Mouse (Mus musculus) neutrophil, adult 5-6 weeks (primary cell): ENCODE data around the gene Defb47. TPM values are rescaled to one million over a fixed set of nuclear protein-coding genes. Genes with fewer than 3 reads are reported as not detected.

Experiments used
- ATAC-seq: fragments of 151-379, 151-347 bp; 2 replicates; pipeline ENCODE4 v1.8.0; 2017; ENCODE audit warnings: mild to moderate bottlenecking, moderate TSS enrichment; ENCODE audit not compliant: insufficient number of reproducible peaks, poor library complexity, low FRiP score, severe bottlenecking; ENCODE audit errors: extremely low read depth
- total RNA-seq: library from RNA; stranded (forward); fragments of 200-1000 nt; gene quantifications from 2 replicates; pipeline ENCODE4 v1.2.3, GENCODE M21; 2017

Defb47 gene
- not detected in 2 replicates for total RNA-seq

DNA sequence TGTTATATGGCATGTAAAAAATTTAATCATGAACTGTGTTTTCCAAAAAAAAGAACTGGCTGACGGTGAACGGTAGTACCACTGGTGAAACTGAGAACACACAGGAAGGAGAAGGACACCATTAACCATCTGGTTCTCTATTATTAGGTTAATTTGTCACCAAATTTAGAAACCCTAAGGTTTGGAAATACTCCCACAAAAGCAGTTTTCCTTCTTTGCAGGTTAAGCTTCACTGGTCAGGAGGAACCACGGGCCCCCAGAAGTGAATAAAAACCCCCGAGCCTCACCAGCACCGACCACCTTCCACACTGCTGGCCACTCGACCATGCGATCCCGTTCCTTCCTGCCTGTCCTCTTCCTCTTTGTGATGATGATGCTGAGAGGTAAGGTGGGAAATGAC is at the start of gene Defb47:
TSS of gene Defb47 (plus strand) at position 301 of the 400 bp plus-strand sequence.
- ATAC-seq, result no peak

DNA sequence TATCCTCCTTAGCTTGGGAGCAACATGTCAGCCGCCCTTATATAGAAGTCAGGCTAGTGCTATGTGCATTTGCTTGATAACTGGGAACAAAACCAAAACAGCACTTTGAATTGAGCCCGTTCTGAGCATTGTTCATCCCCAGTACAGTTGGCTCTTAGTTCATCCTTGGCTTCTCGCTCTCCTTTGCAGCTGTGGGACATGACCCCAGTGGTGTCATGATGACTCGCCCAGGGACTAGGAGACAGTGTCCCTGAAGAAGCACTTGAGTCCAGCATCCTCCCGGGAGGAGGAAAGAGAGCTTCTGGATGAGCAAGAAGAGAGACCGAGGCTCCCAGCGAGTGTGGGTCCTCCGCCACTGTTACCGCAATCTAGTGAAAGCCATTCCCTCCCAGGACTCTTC is 41.8 kb upstream of the Defb47 start:
- ATAC-seq, result no peak

GRCm38 (mm10) chr14:62963632-62964031 is 34.2 kb upstream of the Defb47 start:
- no peak for ATAC-seq

- no peak for ATAC-seq
Measured at GRCm38 (mm10) chr14:62965342-62965741, 32.5 kb upstream of the Defb47 start.

- no peak for ATAC-seq
Measured at GRCm38 (mm10) chr14:62965811-62966520, 31.9 kb upstream of the Defb47 start.

- ATAC-seq, result no peak
Measured at GRCm38 (mm10) chr14:62975046-62975445, 22.8 kb upstream of the Defb47 start.

- ATAC-seq, result no peak
Measured at GRCm38 (mm10) chr14:62979815-62980214, 18.1 kb upstream of the Defb47 start.

- no peak for ATAC-seq
Measured at GRCm38 (mm10) chr14:62984410-62984809, 13.5 kb upstream of the Defb47 start, which contains the start of gene Defb48. Gene Defb48, minus strand, starts transcription at chr14:62984510.

DNA sequence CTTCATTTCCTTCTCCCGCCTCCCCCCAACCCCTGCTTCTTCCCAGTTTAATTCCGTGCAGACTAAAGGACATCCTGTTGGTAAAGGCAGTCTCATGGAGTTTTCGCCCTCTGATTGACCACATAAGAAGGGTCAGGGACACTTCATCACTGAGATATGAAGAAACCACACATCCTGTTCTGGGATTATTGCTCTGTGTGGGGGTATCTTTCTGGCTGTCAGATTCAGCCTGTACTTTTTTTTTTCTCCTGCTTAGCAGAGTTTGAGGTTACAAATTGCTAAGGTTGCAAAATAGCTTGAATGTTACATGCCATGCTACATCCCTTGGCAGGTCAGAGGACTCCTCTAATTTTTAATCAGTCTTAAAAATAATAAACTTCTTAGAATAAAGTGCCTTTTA is 6.6 kb upstream of the Defb47 start:
- no peak for ATAC-seq

DNA sequence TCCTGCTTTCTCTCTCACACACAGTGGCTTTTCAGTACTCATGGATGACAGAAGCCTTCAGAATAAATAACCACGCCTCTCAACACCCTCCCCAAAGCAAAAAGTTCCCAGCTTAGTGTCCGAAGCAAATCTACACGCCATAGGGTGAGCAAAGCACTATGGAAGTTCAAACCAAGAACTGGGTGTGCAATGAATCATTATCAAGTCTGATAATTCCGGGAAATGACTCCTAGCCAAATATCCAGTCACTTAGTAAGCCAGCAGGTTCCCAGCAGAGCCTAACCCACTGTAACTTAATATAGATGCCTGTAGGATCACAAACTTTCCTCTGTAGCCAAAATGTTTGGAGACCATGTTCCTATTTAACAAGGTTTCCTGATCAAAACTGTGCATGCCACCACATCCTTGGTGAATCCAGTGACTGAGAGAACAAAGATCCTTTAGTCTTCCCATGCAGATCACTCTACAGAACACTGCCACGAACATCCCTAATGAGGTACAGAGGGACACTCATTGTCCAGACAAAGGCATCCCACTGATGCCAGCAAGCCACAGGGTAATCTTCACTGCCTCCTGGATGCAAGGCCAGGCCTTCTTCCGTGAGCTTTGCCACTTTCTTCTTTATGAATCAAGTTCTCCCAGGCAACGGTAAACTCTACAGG is 5.9 kb upstream of the Defb47 start:
- no peak for ATAC-seq

- ATAC-seq, result no peak
Measured at GRCm38 (mm10) chr14:62998977-62999376, 1.1 kb downstream of the Defb47 start.

DNA sequence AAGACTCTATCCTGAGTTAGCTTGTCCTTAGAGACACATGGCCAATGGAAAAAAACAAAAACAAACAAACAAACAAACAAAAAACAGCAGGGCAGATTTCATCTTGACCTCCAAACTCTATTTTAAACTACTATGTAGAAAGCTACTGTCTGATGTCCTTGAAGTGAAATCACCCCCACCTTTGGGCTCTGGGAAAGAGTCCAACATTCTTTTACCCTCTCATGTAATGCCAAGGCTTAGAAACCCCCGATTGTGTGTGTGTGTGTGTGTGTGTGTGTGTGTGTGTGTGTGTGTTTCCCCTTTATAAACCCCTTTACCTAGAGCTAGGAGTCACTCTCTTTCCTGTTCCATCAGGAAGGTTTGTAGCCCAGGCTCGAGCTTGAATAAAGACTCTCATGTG is 4.7 kb downstream of the Defb47 start:
- no peak for ATAC-seq

- ATAC-seq, result no peak
Measured at GRCm38 (mm10) chr14:63011471-63011870, 13.6 kb downstream of the Defb47 start, which contains the start of gene Defb43. Gene Defb43, plus strand, starts transcription at chr14:63011771.

- no peak for ATAC-seq
Measured at GRCm38 (mm10) chr14:63013082-63013481, 15.2 kb downstream of the Defb47 start.

GRCm38 (mm10) chr14:63014667-63015066 is 16.8 kb downstream of the Defb47 start:
- ATAC-seq, result no peak

DNA sequence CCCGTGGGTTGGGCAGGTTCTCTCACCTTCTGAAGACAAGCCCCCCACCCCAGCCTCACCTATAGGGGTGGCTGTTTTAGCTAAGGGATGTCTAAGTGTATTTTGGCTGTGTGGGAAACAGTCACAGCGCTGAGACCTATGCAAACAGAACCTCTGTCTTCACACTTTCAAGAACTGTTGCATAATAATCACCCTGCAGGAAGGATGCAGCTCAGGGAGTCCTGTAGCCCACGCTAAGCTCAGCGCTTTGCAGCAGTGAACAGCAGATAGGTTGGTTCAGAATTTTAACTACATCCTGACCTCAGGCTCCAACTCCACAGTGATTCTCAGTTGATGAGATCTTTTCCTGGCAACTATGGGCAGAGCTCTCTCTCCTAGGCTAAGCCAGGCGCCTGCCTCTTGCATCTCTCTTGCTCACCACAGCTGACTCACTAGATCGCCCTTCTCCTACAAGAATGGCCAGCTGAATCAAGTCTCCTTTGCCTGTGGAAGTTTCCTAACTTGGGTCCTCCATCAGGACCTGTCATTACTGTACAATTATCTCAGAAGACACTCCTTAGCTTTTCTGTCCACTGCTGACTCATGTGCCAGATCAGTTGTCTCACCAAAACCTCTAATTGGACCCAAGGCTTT is 22.8 kb downstream of the Defb47 start:
- no peak for ATAC-seq

GRCm38 (mm10) chr14:63046691-63047090 is 48.8 kb downstream of the Defb47 start, which contains the start of gene Defb42:
Gene Defb42, plus strand, starts transcription at chr14:63046991.
- no peak for ATAC-seq

- ATAC-seq, result no peak
Measured at GRCm38 (mm10) chr14:63049910-63050370, 52.1 kb downstream of the Defb47 start, which contains the start of gene Defb30. Gene Defb30, minus strand, starts transcription at chr14:63049960.
